Mouse (Mus musculus) heart, adult 2 months (tissue): ENCODE measurements around the gene Grk2. TPM values are rescaled to one million over a fixed set of nuclear protein-coding genes. Genes with fewer than 3 reads are reported as not detected.

Experiments used
- DNase-seq, 2 experiments: peaks; one replicate each; pipeline ENCODE4 v3.0.0; 2021
- H3K27ac ChIP-seq: fragments of 200-600 bp; 2 replicates; pipeline ENCODE4 v1.8.1; 2022
- H3K27me3 ChIP-seq: fragments of 200-500 bp; 2 replicates; pipeline ENCODE4 v1.6.1; 2012; ENCODE audit warnings: mild to moderate bottlenecking, low read length, inconsistent platforms, mixed read lengths; ENCODE audit not compliant: control insufficient read depth, insufficient read depth
- H3K36me3 ChIP-seq: fragments of 200-500 bp; 2 replicates; pipeline ENCODE4 v1.6.1; 2012; ENCODE audit warnings: low read length, inconsistent platforms; ENCODE audit not compliant: control insufficient read depth, insufficient read depth
- H3K4me1 ChIP-seq: fragments of 200-500 bp; 2 replicates; pipeline ENCODE4 v1.6.1; 2011; ENCODE audit warnings: low read length; ENCODE audit not compliant: control insufficient read depth, insufficient read depth
- H3K4me3 ChIP-seq: fragments of 200-600 bp; 2 replicates; pipeline ENCODE4 v1.8.1; 2022
- H3K79me2 ChIP-seq: fragments of 200-500 bp; replicated peaks from 2 replicates; pipeline ENCODE4 v1.6.1; 2012; ENCODE audit warnings: mild to moderate bottlenecking, inconsistent platforms, low read length, moderate library complexity, mixed read lengths; ENCODE audit not compliant: control insufficient read depth, insufficient read depth
- H3K9ac ChIP-seq: fragments of 200-500 bp; 2 replicates; pipeline ENCODE4 v1.6.1; 2012; ENCODE audit warnings: low read depth, mild to moderate bottlenecking, control low read depth, inconsistent platforms, low read length, mixed read lengths
- CTCF ChIP-seq: fragments of 200-600 bp; IDR thresholded peaks from 2 replicates; pipeline ENCODE4 v1.8.1; 2022; ENCODE audit warnings: antibody characterized with exemption, mild to moderate bottlenecking, moderate library complexity
- EP300 ChIP-seq: fragments of 200-500 bp; IDR thresholded peaks from 2 replicates; pipeline ENCODE4 v1.6.1; 2011; ENCODE audit warnings: low read depth, low read length, control low read depth; ENCODE audit not compliant: insufficient read depth
- POLR2A ChIP-seq: fragments of 200-500 bp; IDR thresholded peaks from 2 replicates; pipeline ENCODE4 v1.6.1; 2011; ENCODE audit warnings: mild to moderate bottlenecking, low read depth, low read length, control low read depth; ENCODE audit not compliant: insufficient read depth
- WGBS: fragments of 180-500 bp; shearing (Covaris S2); methylation state at CpG from one replicate; pipeline ENCODE4 v1.1.7; 2018; 5-methylcytosine and 5-hydroxymethylcytosine counted together
- intact Hi-C: fragments of 180-260 bp; cut with DNase I; formaldehyde crosslinking; loops from one replicate; pipeline ENCODE4 v1.15.1; 2025
- polyA plus RNA-seq: library from polyadenylated mRNA; depleted of rRNA; stranded (reverse); fragments of >200 nt; gene quantifications from 2 replicates; pipeline ENCODE4 v1.2.3, GENCODE M21; 2012
- total RNA-seq, 2 experiments: library from RNA; stranded (reverse); gene quantifications; 2 replicates each; pipeline ENCODE4 v1.2.3; 2021

Grk2 gene
- total and polyA plus RNA-seq, 3 experiments, result 53.6 to 59.0 (median 56.0) TPM

DNA sequence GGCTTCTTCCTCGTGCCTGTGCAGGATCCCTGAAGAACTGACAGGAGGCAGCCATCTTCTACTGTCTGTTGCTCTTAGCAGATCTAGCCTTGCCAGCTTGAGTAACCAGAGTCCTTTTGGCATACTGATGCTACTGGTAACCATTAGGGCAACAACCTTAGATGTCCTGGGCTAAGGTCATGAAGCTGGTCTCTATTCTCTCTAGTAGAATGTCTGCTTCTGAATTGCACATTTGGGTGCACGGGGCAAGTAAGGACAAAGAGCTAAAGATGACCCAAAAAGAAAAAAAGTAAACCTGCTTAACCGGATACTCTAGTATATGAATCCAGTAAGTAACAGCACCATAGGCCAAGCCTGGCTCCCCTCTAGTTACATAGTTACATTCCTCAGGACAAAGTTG is 20.1 kb upstream of the Grk2 start:
- peak in 1 of 2 experiments; percentile 5 for DNase-seq
- H3K9ac ChIP-seq, result no peak overlapping the region
- intact Hi-C loops, result no loop called here
- H3K36me3 ChIP-seq, result peaks cover 26% of the 10 kb centered on the region
- TF ChIP-seq EP300 (no peak), CTCF (no peak), POLR2A (no peak)
- H3K4me1 ChIP-seq, result no peaks in the 10 kb centered on the region
- no peak overlapping the region for H3K4me3 ChIP-seq
- H3K79me2 ChIP-seq, result no peaks in the 10 kb centered on the region; the same call in 1 of the 2 replicates
- no peak overlapping the region for H3K27ac ChIP-seq
- WGBS, result 82% methylated on average over 3 of the region's 3 CpGs
- no peaks in the 10 kb centered on the region for H3K27me3 ChIP-seq

DNA sequence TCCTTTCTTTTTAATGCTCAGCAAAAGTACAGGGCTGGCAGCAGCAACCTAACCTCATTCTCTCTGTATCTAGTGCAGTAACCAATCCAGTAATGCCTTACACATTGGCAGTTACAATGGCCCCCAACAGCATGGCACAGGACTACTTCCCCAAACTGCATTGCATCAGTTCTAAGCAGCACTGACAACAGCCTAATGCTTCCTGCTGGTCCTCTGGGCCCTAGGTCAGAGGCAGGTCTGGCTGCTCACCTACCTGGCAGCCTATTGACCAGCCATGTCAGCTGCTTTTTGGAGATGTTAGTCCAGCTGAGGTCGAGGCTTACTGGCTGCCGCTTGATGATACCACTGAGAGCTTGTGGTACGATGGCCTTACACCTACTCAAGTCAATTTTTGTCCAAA is 16.1 kb upstream of the Grk2 start:
- no peak overlapping the region for H3K9ac ChIP-seq
- intact Hi-C loops, result no loop called here
- no peak overlapping the region for H3K27ac ChIP-seq
- no peak overlapping the region for H3K4me3 ChIP-seq
- no peaks in the 10 kb centered on the region for H3K79me2 ChIP-seq
- no peaks in the 10 kb centered on the region for H3K27me3 ChIP-seq
- no peak for DNase-seq
- TF ChIP-seq POLR2A, result no peak
- H3K36me3 ChIP-seq, result peaks cover 5% of the 10 kb centered on the region
- no peaks in the 10 kb centered on the region for H3K4me1 ChIP-seq
- 88% methylated on average over 3 of the region's 3 CpGs for WGBS

- WGBS, result 100% methylated on average over 1 of the region's 1 CpGs
- Histone ChIP-seq H3K36me3 (peaks cover 2% of the 10 kb centered on the region; the same call in 1 of the 2 replicates), H3K4me1 (no peaks in the 10 kb centered on the region), H3K4me3 (no peak overlapping the region), H3K9ac (no peak overlapping the region), H3K79me2 (no peaks in the 10 kb centered on the region), H3K27ac (no peak overlapping the region), H3K27me3 (no peaks in the 10 kb centered on the region)
- TF ChIP-seq EP300, result no peak
- TF ChIP-seq CTCF, result no peak
- TF ChIP-seq POLR2A, result no peak
- intact Hi-C loops, result no loop called here
- DNase-seq, result no peak
Measured at GRCm38 (mm10) chr19:4321622-4322021, 15.6 kb upstream of the Grk2 start.

DNA sequence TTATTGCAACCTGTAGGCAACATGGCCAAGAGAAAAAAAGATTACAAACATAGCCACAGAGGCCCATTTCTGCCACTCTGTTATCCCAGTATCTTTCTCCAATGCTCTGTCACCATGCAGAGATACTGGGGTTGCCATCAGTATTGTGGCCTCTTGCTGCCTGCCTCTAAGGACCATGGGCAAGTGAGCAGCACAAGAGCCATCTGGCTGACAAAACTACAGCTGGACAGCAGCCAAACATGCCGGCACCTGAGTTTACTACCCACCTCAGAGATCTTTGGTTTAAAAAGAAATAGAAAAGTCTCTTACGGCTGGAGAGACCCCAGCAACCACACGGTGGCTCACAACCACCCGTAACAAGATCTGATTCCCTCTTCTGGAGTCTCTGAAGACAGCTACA is 13.2 kb upstream of the Grk2 start:
- no peak for TF ChIP-seq POLR2A
- no peak for TF ChIP-seq EP300
- no peak for TF ChIP-seq CTCF
- Histone ChIP-seq H3K9ac (no peak overlapping the region), H3K27me3 (no peaks in the 10 kb centered on the region), H3K27ac (no peak overlapping the region), H3K36me3 (no peaks in the 10 kb centered on the region), H3K4me3 (no peak overlapping the region), H3K4me1 (peaks cover 2% of the 10 kb centered on the region; the same call in 1 of the 2 replicates), H3K79me2 (no peaks in the 10 kb centered on the region)
- intact Hi-C loops, result no loop called here
- 66% methylated on average over 4 of the region's 4 CpGs for WGBS
- no peak for DNase-seq

DNA sequence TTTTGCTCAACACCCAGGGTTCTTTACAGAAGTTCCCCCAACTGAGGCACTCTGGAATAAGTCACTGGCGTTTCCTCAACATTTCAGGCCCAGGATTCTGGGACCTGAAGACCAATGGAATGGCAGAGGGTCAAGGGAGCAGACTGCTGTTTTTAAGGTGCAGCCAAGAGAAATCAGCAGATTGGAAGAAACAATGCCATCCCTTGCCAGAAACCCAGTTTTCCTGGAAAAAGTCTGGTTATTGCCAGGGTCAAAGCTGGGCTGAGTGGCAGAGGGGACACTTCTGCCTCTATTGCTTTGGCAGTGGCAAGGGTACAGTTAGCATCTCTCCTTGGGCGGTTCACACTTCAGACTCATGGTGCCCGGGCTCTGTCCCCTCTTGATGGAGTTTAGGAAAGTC is 11.2 kb upstream of the Grk2 start:
- WGBS, result 77% methylated on average over 3 of the region's 3 CpGs
- no peak for DNase-seq
- H3K9ac ChIP-seq, result no peak overlapping the region
- TF ChIP-seq POLR2A (no peak), CTCF (no peak), EP300 (no peak)
- no peak overlapping the region for H3K27ac ChIP-seq
- H3K4me3 ChIP-seq, result no peak overlapping the region
- H3K36me3 ChIP-seq, result no peaks in the 10 kb centered on the region
- peaks cover 2% of the 10 kb centered on the region; the same call in 1 of the 2 replicates for H3K4me1 ChIP-seq
- no peaks in the 10 kb centered on the region for H3K27me3 ChIP-seq
- H3K79me2 ChIP-seq, result no peaks in the 10 kb centered on the region
- intact Hi-C loops, result no loop called here

DNA sequence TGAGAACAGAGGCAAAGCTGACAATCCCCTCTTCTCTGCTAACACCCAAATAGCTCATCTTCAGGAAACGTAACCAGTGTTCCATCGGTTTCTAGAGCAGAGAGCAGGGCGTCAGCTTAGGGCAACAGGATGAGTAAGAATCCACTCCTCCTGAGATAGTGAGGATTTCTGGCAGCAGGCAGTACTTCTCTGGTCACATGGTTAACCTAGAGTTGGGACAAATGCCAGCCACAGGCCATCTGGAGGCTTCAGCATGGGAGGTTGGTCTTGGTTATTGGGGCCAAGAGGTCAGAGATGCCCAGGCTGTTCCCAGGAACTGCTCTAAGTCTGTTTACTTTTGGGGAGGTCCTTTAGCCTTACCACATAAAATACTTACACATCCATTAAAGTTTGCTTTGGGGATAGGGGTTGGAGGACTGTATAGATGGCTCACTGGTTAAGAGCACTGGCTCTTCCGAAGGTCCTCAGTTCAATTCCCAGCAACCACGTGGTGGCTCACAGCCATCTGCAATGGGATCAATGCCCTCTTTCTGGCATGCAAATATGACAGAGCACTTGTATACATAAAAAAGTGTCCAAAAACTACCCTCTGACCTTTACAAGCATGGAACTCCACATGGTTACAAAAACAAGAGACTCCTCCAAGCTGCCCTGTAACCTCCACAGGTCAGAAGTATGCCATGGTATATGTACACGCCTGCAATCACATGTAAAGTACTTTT is 9.4 kb upstream of the Grk2 start:
- Histone ChIP-seq H3K27ac (peak overlapping the region; percentile 40; the same call in 1 of the 2 replicates), H3K79me2 (no peaks in the 10 kb centered on the region), H3K9ac (no peak overlapping the region), H3K27me3 (no peaks in the 10 kb centered on the region), H3K36me3 (no peaks in the 10 kb centered on the region), H3K4me1 (peaks cover 2% of the 10 kb centered on the region; the same call in 1 of the 2 replicates), H3K4me3 (no peak overlapping the region)
- DNase-seq, result peak in 1 of 2 experiments; percentile 63
- intact Hi-C loops, result no loop called here
- WGBS, result 40% methylated on average over 6 of the region's 6 CpGs
- TF ChIP-seq CTCF, result no peak
- no peak for TF ChIP-seq EP300
- TF ChIP-seq POLR2A, result no peak
